Mouse (Mus musculus) adrenal gland (tissue): ENCODE data around the gene Trim37.
"Not testable (repeated sequence)": the region's sequence is repeated elsewhere in the genome, so short reads cannot be mapped to it uniquely, and the experiment has no call there.

Source experiments
- intact Hi-C: fragments of 180-260 bp; cut with DNase I; formaldehyde crosslinking; loops from one replicate; pipeline ENCODE4 v1.15.1; 2025

Trim37 gene

DNA sequence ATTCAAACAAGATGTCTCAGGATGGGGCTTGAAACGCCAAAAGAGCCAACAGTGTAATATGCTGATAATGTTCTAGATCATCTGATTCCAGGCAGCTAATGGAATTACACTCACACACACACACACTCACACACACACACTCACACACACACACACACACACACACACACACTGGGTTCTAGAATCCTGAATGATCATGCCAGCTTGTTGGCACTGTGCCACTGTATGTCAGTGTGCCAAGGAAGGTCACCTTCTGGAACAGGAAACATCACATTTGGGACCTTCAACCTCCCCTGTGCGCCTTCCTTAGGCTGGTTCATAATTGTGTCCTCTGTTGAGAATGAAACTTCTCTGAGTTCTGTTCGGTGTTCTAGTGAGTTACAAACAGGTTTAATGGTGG lies 95.8 kb downstream of the Trim37 start:
- intact Hi-C loops: no loop called here

- intact Hi-C loops: no loop called here
These were observed 100.2 kb downstream of the Trim37 start for GRCm38 (mm10) chr11:87227056-87227455.

DNA sequence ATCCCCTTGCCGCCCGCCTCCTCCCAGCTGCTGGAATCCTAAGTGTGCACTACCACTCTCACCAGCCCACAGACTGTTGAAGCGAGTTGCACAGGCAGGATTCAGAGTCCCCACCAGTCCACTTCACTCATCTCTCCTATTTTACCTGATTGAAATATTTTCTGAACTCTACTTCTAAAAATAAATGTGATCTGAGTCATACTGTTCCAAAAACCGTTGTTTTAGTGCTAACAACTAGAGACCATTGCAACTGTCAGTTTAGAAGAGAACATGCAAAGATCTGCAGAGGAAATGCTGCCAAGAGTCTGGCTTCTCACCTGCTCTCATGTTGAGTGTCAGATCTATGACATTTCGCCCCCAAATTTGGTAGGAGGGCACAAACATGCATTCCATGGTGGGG lies 106.5 kb downstream of the Trim37 start:
- intact Hi-C loops: no loop called here

DNA sequence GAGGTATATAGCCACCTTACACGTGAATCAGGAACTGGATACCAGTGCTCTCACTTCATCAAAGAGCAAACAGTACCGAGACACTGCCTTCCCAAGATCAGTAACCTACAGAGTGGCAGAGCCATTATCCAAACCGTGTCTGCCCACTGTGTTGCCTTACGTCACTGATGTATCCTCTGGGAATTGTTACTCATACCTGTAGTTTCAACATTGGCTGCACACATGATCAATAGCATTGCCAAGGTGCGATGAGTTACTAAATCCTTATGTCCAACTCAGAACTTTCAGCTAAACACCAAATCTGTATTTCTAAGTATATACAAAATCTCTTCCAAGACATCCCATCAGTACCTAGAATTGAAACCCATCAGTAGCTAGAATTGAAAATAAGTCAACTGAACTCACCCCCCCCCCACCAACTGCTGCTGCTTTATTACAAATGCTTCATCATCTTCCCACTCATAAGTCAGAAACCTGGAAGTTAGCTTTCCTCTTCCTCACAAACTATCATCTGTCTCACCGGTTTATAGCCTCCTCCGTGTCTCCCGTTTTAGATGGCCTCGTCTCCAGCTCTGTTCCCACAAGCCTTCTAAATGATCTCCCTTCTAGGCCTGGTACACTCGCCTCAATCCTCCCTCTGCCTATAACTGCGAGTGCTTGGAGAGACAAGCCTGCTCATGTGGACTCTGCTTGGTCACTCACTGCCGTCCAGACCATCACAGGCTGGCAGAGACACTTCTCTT lies 108.0 kb downstream of the Trim37 start:
- intact Hi-C loops: no loop called here

DNA sequence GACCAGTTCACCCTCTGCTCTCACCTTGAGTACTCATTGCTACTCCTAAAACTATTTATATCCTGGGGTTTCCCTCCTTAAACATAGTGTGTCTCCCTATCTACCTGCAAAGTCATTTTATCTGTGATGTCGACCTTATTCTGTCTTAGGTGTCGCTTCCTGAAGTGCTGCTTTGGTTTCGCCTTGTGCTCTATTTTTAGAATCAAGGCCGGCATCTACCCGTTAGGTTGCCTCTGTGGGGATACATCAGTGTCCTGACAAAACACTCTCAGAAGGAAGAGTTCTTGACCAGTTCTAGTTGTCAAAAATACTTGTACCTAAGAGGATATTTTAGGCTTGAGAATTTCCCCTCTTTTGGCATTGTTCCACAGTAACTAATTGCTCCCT lies 108.6 kb downstream of the Trim37 start:
- intact Hi-C loops: no loop called here

DNA sequence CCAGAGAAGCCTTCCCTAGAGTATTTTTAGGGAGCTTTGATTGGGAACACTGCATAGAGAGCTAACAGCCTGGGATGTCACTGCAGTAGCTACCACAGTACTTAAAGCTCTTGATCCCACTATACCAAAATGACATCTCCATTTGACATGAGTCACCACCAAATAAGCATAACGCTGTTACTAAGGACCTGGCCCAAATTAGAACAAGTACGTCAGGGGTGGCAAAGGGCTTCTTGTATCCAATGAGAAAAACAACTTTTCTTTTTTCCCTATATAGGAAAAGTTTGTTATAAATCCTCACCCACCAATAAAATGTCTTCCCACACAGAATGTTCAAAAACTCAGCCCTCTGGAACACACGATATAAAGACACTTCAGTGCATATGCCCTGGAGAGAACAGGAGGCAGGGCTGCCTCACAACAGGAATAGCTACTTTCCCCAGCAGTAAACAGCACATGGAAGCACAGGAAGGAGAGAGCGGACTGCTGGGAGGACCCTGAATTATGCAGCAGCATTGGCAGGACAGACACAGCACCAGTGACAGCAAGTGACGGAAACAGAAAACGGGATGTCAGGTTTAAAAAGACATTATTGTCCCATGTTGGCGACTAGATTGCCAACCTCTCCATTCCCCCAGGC lies 112.1 kb downstream of the Trim37 start:
- intact Hi-C loops: no loop called here

DNA sequence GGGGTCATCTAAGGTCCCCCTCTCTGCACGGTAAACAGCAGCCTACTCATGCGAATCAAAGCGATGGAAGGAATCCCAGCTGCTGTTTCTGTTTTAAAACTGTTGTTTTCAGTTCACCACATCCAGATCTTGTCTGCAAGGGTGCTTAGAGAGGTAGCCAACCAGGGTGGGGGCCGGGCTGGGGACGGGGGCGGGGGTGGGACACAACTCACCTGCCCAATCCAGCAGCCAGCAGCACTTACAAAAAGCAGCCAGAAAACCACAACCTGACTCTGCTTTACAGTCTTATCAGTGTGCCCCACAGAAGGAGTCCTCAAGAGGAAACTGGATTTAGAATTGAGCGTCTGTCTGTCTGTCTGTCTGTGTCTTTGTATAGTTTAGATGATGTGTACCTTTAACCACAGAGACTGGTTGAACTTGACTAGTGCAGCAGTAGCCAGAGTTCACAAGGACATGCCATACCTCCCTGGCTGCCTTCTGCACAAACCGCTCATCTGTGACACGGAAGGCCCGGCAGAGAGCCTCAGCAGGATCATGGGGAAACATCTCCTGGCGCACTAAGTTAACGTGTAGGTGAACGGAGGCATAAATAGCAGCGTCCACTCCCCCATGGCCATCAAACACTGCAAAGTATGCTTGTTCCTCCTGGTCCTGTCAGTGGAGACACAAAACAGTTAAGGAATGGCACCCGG lies 113.4 kb downstream of the Trim37 start:
- intact Hi-C loops: no loop called here

GRCm38 (mm10) chr11:87240833-87241215 lies 113.9 kb downstream of the Trim37 start:
- intact Hi-C loops: no loop called here

GRCm38 (mm10) chr11:87241256-87241655 lies 114.4 kb downstream of the Trim37 start:
- intact Hi-C loops: no loop called here

DNA sequence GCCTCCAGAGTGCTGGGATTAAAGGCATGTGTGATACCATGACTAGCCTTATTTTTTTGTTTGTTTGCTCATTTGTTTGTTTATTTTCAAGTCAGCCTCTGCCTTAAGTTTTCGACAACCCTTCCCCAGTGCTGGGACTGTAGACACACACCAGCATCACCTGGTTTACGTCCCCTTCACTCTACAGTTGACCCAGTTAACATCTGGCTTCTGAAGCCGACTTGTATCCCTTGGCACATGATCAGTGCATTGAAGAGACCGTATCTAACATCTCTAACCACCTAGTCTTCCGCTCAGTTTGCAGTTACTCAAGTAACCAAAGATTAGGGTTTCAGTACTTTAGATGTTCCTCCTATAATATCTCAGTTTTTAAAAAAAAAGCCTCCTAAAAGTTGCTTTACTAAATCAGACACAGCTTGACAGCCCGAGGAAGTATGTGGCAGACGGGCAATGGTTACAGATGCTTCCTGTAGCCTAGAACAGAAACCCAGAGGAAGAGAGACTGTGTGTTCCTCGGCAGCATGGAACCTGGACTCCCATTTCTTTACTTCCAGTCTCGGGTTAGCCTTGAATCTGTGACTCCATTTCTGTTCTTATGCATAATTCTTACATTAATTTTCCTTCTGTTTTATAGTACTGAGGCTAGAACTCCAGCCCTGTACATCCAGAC lies 118.4 kb downstream of the Trim37 start:
- intact Hi-C loops: no loop called here

DNA sequence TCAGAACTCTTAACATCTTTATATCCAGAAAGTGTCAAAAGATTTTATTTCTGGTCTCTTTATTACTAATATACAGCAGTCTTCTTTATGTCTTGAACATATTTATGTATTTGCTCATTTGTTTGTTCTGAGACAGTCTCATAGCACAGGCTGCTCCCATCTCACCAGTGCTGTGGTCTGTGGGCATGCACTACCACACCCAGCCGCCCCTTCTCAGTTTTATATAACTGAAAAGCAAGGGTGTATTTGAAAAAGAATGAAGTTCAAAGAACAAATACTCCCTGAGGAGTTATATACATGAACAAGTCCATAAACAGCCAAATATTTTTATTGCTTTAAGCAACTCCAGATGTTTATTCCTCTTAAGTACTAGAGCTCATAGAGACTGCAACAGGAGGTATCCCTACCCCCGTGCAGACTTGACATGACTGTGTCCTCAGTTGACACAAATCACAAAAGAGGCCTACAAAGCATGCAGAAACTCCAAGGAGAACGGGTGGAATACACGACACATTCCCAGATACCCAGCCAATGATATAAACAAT lies 119.3 kb downstream of the Trim37 start:
- intact Hi-C loops: no loop called here

DNA sequence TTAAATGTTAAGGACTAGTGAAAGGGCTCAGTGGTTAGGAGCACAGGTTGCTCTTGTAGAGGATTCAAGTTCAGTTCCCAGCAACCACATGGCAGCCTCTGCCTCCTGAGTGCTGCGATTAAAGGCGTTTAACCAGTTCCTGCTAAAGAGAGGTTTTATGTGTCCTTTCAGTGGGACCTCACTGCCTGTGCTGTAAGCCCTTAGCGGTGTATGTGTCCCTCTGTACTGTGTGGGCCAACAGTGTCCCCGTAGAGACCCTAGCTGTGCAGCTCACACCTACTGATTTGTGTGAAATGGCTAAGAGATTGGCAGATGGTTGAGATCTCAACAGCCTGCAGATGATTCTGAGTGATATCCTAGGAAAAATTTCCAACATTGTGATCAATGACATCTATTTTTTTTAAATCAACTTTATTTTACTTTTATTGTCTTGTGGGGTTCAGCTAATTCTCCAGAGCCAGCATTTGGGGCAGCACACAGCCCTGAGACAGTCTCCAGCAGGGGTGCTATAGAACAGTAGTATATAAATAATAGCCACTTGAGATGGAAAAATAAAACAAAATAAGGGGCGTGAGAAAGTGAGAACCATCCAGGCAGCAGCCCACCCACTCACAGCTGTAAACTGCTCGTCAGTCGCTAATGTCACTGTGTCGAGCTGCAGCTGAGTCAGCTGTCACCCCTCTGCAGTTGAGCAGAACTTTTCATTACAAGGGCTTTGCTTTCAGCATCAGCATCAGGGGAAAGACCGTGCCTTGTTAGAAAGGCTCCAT lies 120.0 kb downstream of the Trim37 start:
- intact Hi-C loops: no loop called here

- intact Hi-C loops: no loop called here
These were observed 120.6 kb downstream of the Trim37 start for GRCm38 (mm10) chr11:87247494-87247866.

- intact Hi-C loops: no loop called here
These were observed 123.3 kb downstream of the Trim37 start for GRCm38 (mm10) chr11:87250132-87250531.

DNA sequence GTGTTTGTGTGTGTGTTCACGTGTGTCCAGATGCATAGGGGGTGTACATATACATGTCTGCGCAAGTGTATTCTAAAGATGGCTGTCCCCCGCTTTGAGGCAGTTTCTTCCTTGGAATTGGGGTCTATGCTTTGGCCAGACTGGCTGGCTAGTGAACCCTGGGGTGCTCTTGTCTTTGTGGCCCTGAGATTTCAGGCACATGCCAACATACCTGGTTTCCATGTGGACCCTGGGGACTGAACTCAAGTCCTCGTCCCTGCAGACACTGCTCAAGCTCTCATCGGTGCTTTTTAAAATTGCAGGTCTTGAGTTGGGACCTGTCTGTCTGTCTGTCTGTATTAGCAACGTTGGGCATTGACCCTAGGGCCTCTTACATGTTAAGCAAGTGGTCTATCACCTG lies 126.4 kb downstream of the Trim37 start:
- intact Hi-C loops: no loop called here

GRCm38 (mm10) chr11:87254149-87254548 lies 127.3 kb downstream of the Trim37 start:
- intact Hi-C loops: no loop called here

DNA sequence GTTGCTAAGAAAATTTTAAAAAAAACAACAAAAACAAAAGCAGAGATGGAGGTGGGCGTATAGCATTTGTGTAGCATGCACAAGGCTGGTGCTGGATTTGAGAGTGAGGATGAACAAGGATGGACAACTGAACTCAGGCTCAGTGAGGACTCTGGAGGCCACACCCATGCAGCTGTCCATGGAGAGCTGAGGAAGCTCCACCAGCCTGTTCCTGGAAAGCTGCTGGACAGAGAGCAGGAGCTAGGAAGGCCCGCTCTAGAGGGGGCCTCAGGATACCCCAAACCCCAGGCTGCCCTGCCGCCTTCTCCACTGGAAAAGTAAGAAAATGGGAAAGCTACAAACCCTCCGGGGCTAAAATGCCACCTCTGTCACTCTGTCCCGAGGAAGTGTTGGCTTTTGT lies 130.4 kb downstream of the Trim37 start:
- intact Hi-C loops: no loop called here

DNA sequence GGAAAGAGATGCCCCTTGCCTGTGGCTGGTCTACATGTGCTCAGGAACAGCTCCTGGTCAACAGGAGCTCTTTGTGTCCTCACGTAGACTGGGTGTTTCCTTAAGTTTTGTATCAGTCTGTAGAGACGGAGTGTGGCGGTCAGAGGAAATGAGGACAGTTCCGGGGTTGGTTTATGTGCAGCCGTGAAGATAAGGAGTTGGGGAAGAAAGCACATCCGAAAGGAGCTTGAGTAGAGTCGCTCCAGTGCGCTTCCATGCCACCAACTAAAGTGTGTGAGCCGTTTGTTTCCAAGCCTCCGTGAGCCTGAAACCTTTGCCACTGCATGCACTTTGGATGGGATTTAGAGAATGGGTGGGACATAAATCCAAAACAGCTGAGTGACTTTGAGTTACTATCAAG lies 132.9 kb downstream of the Trim37 start:
- intact Hi-C loops: no loop called here

GRCm38 (mm10) chr11:87261705-87262104 lies 134.8 kb downstream of the Trim37 start:
- intact Hi-C loops: not testable (repeated sequence)

DNA sequence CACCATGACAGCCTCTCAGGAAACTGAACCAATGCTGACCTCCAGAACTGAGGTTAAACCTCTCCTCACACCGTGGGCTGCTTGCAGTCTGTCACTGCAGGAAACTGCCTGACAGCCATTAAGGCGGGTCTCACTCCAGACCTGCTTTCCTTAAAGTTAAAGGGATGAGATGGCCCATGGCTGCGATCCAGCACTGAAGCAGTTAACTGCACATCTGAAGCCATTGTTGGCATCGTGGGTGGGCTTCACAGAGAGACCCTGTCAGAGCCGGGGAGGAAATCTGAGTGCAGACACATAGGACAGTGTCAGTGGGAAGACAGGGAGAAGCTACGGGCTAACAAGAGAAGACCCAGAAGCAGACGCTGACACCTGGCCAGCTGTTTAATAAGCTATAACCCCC lies 137.1 kb downstream of the Trim37 start:
- intact Hi-C loops: no loop called here

DNA sequence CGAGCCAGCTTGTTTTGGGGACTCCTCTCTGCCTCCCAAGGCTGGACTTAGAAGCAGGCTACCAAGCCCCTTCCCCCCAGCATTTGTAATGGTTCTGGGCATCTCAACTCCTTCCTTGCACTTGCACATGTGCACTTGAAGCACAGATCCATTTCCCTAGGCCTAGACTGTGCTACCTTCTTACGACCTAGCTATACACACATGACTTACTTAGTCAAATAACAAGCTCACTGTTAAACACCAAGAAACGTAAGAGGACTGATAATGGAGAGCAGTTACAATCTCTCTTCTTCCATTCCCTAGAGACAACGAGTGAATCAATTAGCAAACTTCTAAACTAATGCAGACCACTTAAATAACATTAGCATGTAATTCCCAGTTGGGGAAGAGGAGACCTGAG lies 139.4 kb downstream of the Trim37 start:
- intact Hi-C loops: no loop called here
